Mouse (Mus musculus) forelimb bud, embryonic 11.5 days (tissue): Measurements from ENCODE around the gene Dhx30.

ENCODE experiments used
- DNase-seq: peaks from one replicate; pipeline ENCODE4 v3.0.0-alpha.2; 2012; ENCODE audit warnings: low read depth, low spot score

The Dhx30 gene

DNA sequence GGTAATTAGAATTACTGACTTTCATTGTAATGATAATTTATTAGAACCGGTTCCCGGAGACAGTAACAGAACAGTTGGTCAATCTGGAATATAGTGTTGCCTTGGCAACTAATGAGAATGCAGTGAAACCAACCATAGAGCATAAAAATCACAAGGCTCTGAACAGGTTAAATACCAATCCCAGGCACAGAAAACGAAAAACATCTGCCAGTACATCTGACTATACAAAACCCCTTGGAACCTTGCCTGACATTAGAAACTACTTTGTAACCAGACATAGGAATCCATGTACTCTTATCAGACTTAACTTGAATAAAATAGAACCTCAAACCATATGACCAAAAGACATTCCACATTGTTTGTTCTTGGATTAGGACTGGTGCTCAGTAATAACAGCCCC lies 69.8 kb downstream of the Dhx30 start:
- peak; percentile 36 for DNase-seq

DNA sequence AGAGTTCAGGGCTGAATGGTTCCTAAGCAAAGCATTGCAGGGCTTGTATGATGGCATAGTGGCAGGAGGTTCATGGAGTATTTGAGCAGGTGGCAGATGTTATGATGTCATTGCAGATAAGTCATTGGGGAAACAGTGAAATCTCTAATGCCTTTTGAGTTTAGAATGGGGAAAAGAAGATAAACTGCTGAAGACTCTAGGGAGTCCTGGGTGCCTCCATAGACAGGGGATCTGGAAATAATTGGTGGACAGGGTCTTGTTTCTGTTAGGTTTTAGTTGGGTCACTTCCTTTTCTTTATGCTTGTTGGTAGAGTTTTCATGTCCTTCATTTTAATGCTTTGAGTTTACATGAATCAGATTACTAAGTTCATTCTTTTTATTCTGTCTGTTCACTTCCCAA lies 70.4 kb downstream of the Dhx30 start:
- no peak for DNase-seq

DNA sequence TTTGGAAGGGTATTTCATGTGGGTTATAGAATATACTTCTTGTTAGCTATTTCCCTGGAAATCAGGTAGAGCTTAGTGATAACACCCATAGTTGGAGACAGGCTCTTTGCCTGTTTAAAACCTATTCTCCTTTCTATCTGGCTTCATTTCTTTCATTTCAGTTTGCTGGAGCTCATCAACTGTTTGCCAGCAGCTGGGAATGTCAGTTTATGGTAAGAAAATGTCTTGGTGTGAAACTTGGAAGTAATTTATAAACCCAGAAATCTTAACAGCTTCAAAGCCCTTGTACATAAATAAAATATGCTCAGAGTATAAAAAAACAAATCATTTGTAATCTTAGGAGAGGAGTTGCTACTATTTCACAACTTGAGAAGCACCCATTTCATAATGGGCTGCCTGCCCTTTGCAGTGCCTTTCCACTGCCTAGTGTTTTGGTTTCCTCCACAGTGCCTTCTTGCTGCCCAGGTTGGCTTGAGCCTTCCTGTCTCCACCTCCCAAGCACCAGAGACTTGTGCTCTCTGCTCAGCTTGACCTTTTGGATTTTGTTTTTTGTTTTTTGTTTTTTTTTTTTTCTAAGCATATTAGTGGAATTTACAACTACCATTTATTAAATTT lies 71.8 kb downstream of the Dhx30 start:
- no peak for DNase-seq

- DNase-seq, result no peak
These were observed 73.3 kb downstream of the Dhx30 start for GRCm38 (mm10) chr9:110044373-110044772.

DNA sequence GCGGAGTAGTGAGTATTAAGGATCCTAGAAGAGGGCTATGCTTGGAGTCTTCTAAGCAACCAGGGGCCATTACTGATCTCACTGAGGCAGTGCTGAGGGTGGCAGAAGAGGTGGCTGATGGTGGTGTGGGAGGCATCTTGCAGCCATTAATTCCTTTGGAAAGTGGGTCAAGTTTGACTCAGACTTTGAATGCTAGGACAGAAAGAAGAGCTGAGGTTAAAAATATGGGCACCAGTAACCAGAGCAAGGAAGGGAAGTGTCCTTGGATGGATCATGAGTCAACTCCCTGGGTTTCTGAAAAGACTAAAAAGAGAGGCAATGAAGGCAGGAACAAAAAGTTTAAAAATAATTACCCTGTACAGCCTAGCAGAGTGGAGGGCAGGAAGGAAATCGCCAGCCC lies 79.1 kb downstream of the Dhx30 start:
- DNase-seq, result no peak

DNA sequence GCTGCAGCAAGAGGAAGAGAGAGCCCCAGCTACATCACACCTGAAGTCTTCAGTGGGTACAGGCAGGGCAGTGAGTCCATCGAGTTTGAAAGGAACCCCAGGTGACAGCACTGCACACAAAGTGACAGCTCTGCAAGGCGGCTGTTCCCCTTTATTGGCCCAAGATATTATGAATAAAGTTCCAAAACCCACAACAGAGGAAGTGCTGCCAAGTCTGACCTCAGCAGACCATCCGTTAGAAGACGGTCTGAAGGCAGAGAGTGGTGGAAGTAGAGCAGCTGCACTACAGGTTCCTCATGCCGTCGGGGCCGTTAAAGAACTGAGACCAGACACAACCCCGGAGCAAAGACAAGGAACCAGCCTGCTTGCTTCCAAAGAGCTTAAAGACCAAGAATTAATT lies 79.7 kb downstream of the Dhx30 start:
- DNase-seq, result no peak

- DNase-seq, result no peak
These were observed 82.5 kb downstream of the Dhx30 start for GRCm38 (mm10) chr9:110035091-110035490.
